Mouse (Mus musculus) right cerebral cortex, adult 18-20 months (tissue): ENCODE data around the gene Dhx40.
"Not testable (repeated sequence)": the region's sequence is repeated elsewhere in the genome, so short reads cannot be mapped to it uniquely, and the experiment has no call there.

Source experiments
- DNase-seq: peaks from one replicate; pipeline ENCODE4 v3.0.0; 2022; ENCODE audit warnings: mixed read lengths

The Dhx40 gene

GRCm38 (mm10) chr11:86816288-86816687, 8.7 kb upstream of the Dhx40 start:
- DNase-seq = not testable (repeated sequence)

GRCm38 (mm10) chr11:86814481-86814880, 6.9 kb upstream of the Dhx40 start:
- not testable (repeated sequence) for DNase-seq

GRCm38 (mm10) chr11:86813256-86813655, 5.7 kb upstream of the Dhx40 start:
- not testable (repeated sequence) for DNase-seq

- DNase-seq = no peak
Measured at GRCm38 (mm10) chr11:86811326-86811630, 3.7 kb upstream of the Dhx40 start.

- no peak for DNase-seq
Measured at GRCm38 (mm10) chr11:86810572-86811325, 3.2 kb upstream of the Dhx40 start.

GRCm38 (mm10) chr11:86809828-86810227, 2.3 kb upstream of the Dhx40 start:
- DNase-seq = no peak

GRCm38 (mm10) chr11:86807001-86807477, 507 bp downstream of the Dhx40 start:
- peak; percentile 69 for DNase-seq

- DNase-seq = no peak
Measured at GRCm38 (mm10) chr11:86794161-86794560, 13.4 kb downstream of the Dhx40 start.

- DNase-seq = not testable (repeated sequence)
Measured at GRCm38 (mm10) chr11:86787436-86787835, 20.1 kb downstream of the Dhx40 start.

GRCm38 (mm10) chr11:86785767-86786166, 21.8 kb downstream of the Dhx40 start:
- no peak for DNase-seq

- no peak for DNase-seq
Measured at GRCm38 (mm10) chr11:86769884-86770283, 37.7 kb downstream of the Dhx40 start.

- DNase-seq = no peak
Measured at GRCm38 (mm10) chr11:86764501-86764900, 43.0 kb downstream of the Dhx40 start.

GRCm38 (mm10) chr11:86763127-86763526, 44.4 kb downstream of the Dhx40 start:
- not testable (repeated sequence) for DNase-seq

GRCm38 (mm10) chr11:86760357-86760756, 47.2 kb downstream of the Dhx40 start:
- no peak for DNase-seq

- DNase-seq = no peak
Measured at GRCm38 (mm10) chr11:86759886-86760285, 47.7 kb downstream of the Dhx40 start.

- DNase-seq = no peak
Measured at GRCm38 (mm10) chr11:86759226-86759625, 48.3 kb downstream of the Dhx40 start.

- DNase-seq = no peak
Measured at GRCm38 (mm10) chr11:86758559-86758958, 49.0 kb downstream of the Dhx40 start.

GRCm38 (mm10) chr11:86757480-86758371, 49.8 kb downstream of the Dhx40 start, which contains the start of gene Cltc:
Gene Cltc (minus strand): TSS chr11:86757565.
- peak; percentile 97 for DNase-seq

GRCm38 (mm10) chr11:86757142-86757479, 50.4 kb downstream of the Dhx40 start:
- no peak for DNase-seq

GRCm38 (mm10) chr11:86756156-86757141, 51.1 kb downstream of the Dhx40 start:
- peak; percentile 42 for DNase-seq

GRCm38 (mm10) chr11:86752404-86752803, 55.1 kb downstream of the Dhx40 start:
- DNase-seq = no peak

- no peak for DNase-seq
Measured at GRCm38 (mm10) chr11:86751010-86751409, 56.5 kb downstream of the Dhx40 start.
